Mouse (Mus musculus) kidney, postnatal 14 days (tissue): ENCODE results near the gene Gm12248.
A peak's percentile ranks its signal among the peaks of the same experiment; 100 is the strongest.

Experiments used
- DNase-seq: peaks from one replicate; pipeline ENCODE4 v3.0.0; 2022; ENCODE audit warnings: mixed read lengths

Gm12248 gene

GRCm38 (mm10) chr11:58093021-58093528 is at the start of gene Gm12248:
Gm12248 (minus strand) TSS chr11:58093134.
- peak; percentile 28 for DNase-seq

GRCm38 (mm10) chr11:58139466-58139865 is 46.5 kb upstream of the Gm12248 start:
- no peak for DNase-seq

GRCm38 (mm10) chr11:58138821-58139220 is 45.9 kb upstream of the Gm12248 start:
- no peak for DNase-seq

- DNase-seq, result no peak
Measured at GRCm38 (mm10) chr11:58136677-58137076, 43.7 kb upstream of the Gm12248 start.

GRCm38 (mm10) chr11:58135296-58135695 is 42.4 kb upstream of the Gm12248 start:
- no peak for DNase-seq

- DNase-seq, result no peak
Measured at GRCm38 (mm10) chr11:58134869-58135268, 41.9 kb upstream of the Gm12248 start.

GRCm38 (mm10) chr11:58132026-58132425 is 39.1 kb upstream of the Gm12248 start:
- DNase-seq, result no peak

GRCm38 (mm10) chr11:58129302-58129843 is 36.4 kb upstream of the Gm12248 start:
- no peak for DNase-seq

- DNase-seq, result no peak
Measured at GRCm38 (mm10) chr11:58127544-58127943, 34.6 kb upstream of the Gm12248 start.

GRCm38 (mm10) chr11:58126397-58127160 is 33.6 kb upstream of the Gm12248 start:
- peak; percentile 87 for DNase-seq

GRCm38 (mm10) chr11:58125021-58125420 is 32.1 kb upstream of the Gm12248 start:
- DNase-seq, result no peak

- DNase-seq, result no peak
Measured at GRCm38 (mm10) chr11:58123711-58124110, 30.8 kb upstream of the Gm12248 start.

- no peak for DNase-seq
Measured at GRCm38 (mm10) chr11:58121351-58121750, 28.4 kb upstream of the Gm12248 start.

GRCm38 (mm10) chr11:58120655-58121054 is 27.7 kb upstream of the Gm12248 start:
- DNase-seq, result no peak

- DNase-seq, result no peak
Measured at GRCm38 (mm10) chr11:58117044-58117652, 24.2 kb upstream of the Gm12248 start.

GRCm38 (mm10) chr11:58116560-58116959 is 23.6 kb upstream of the Gm12248 start:
- DNase-seq, result no peak

GRCm38 (mm10) chr11:58107664-58108337 is 14.9 kb upstream of the Gm12248 start:
- DNase-seq, result no peak

- DNase-seq, result no peak
Measured at GRCm38 (mm10) chr11:58107009-58107408, 14.1 kb upstream of the Gm12248 start.

- no peak for DNase-seq
Measured at GRCm38 (mm10) chr11:58104351-58104791, 11.4 kb upstream of the Gm12248 start.

GRCm38 (mm10) chr11:58103697-58104306 is 10.9 kb upstream of the Gm12248 start, which contains the start of gene Cnot8:
Cnot8 (plus strand) TSS chr11:58104153.
- DNase-seq, result peak; percentile 100

- no peak for DNase-seq
Measured at GRCm38 (mm10) chr11:58103344-58103653, 10.4 kb upstream of the Gm12248 start.

- no peak for DNase-seq
Measured at GRCm38 (mm10) chr11:58102581-58103343, 9.8 kb upstream of the Gm12248 start.
